13 mouse cellular contexts compared by ENCODE assay signal in the genomic region with DNA sequence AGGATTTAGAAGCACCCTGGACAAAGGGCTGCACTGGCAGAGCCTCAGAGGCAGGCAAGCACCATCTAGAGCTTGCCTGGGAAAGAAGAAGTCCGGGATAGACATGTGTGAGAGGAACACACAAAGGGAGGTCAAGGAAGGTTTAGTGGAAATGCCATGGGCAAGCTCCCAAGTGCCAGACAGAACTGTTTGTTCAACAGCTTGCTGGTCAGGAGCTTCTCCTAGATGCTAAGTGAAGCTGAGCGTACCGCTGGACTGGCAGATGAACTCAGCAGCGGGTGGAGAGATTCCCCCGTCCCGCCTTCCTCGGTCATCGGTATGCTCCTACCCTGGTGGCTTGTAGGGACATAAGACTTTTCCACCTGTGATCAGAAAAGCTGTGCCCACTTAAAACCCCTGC.
DNase-seq lines count a peak whose midpoint lies in the region.
"Had no signal": no experiment of that assay in that cellular context is flagged by ENCODE, and none has a peak within 500 bp of the region (broad histone marks: within the 10 kb centered on the region; RNA-seq: fewer than 3 reads in every experiment).

No protein-coding gene starts in this region.

- peak; percentile 26 to 30 for DNase-seq in kidney, postnatal 36 days
- DNase-seq in kidney, adult 8-10 months: no peak
- peak; percentile 31 for DNase-seq in urinary bladder, postnatal 14 days (ENCODE audit: low spot score)
- DNase-seq in urinary bladder, postnatal 36 days (ENCODE audit: low spot score in 2 of 2): no peak
- DNase-seq in heart, embryonic 10.5 days (ENCODE audit: low spot score): no peak
- no peak for DNase-seq in thymus, postnatal 14 days
- no peak for DNase-seq in thymus, postnatal 0 days (ENCODE audit: low spot score)
- DNase-seq: embryo, embryonic 11 days; kidney, adult 11 months; layer of hippocampus, adult 9-11 months; lung, embryonic 14.5 days; right cerebral cortex, postnatal 4 days had no signal

- H3K27me3 ChIP-seq in heart, embryonic 10.5 days (ENCODE audit: insufficient read depth, poor library complexity, severe bottlenecking): no peaks in the 10 kb centered on the region
- H3K27me3 ChIP-seq: limb, embryonic 12.5 days had no signal

- no peaks in the 10 kb centered on the region for H3K9me3 ChIP-seq in heart, embryonic 10.5 days
- H3K9me3 ChIP-seq: limb, embryonic 12.5 days had no signal

- H3K4me1 ChIP-seq in heart, embryonic 10.5 days: peaks cover 66% of the 10 kb centered on the region

- peaks cover 88% of the 10 kb centered on the region for H3K36me3 ChIP-seq in heart, embryonic 10.5 days

- no peak overlapping the region for H3K4me3 ChIP-seq in heart, embryonic 10.5 days
- H3K4me3 ChIP-seq: limb, embryonic 12.5 days had no signal

- H3K27ac ChIP-seq in heart, embryonic 10.5 days: 0 out of 2 replicates have a peak overlapping the region, but pooled peaks have one; percentile 47
- H3K27ac ChIP-seq: limb, embryonic 12.5 days had no signal

- WGBS in heart, embryonic 10.5 days: 76% methylated on average over 8 of the region's 8 CpGs

Comparison
In these comparisons a context has a peak if more than half of its experiments do, and no peak if none do; other contexts are left out.
1. DNase-seq: peak in kidney, postnatal 36 days (2 of 2) and urinary bladder, postnatal 14 days (single experiment); none in kidney, adult 8-10 months (0 of 2), urinary bladder, postnatal 36 days (0 of 2), heart, embryonic 10.5 days (single experiment), thymus, postnatal 14 days (single experiment) and thymus, postnatal 0 days (single experiment).